Mouse (Mus musculus) forebrain, embryonic 14.5 days (tissue): ENCODE results near the gene Trappc6b. TPM values are rescaled to one million over a fixed set of nuclear protein-coding genes. Genes with fewer than 3 reads are reported as not detected.

Experiments
- ATAC-seq: fragments of 200-750 bp; cut with Nextera tagmentation; 2 replicates; pipeline ENCODE4 v1.8.0; 2017; ENCODE audit warnings: mild to moderate bottlenecking, moderate library complexity
- DNase-seq: peaks from one replicate; pipeline ENCODE4 v3.0.0-alpha.2; 2015; ENCODE audit warnings: low spot score
- H3K27ac ChIP-seq: fragments of 300-500 bp; sonication (generic); 2 replicates; pipeline ENCODE4 v1.5.1; 2014; ENCODE audit warnings: low read depth, mild to moderate bottlenecking, control low read depth, low read length, moderate library complexity
- H3K27me3 ChIP-seq: fragments of 300-500 bp; sonication (generic); replicated peaks from 2 replicates; pipeline ENCODE4 v1.6.1; 2014; ENCODE audit warnings: low read length, control low read depth, mixed read lengths; ENCODE audit not compliant: control insufficient read depth, insufficient read depth
- H3K36me3 ChIP-seq: fragments of 300-500 bp; sonication (generic); 2 replicates; pipeline ENCODE4 v1.6.1; 2014; ENCODE audit warnings: low read length, control low read depth; ENCODE audit not compliant: control insufficient read depth, insufficient read depth
- H3K4me1 ChIP-seq: fragments of 300-500 bp; sonication (generic); 2 replicates; pipeline ENCODE4 v1.6.1; 2014; ENCODE audit warnings: antibody characterized with exemption, low read length, control low read depth; ENCODE audit not compliant: control insufficient read depth, insufficient read depth
- H3K4me2 ChIP-seq: fragments of 300-500 bp; sonication (generic); 2 replicates; pipeline ENCODE4 v1.6.1; 2014; ENCODE audit warnings: mild to moderate bottlenecking, control low read depth, low read length
- H3K4me3 ChIP-seq: fragments of 300-500 bp; sonication (generic); 2 replicates; pipeline ENCODE4 v1.5.1; 2014; ENCODE audit warnings: low read depth, low read length, control low read depth
- H3K9ac ChIP-seq: fragments of 300-500 bp; sonication (generic); 2 replicates; pipeline ENCODE4 v1.6.1; 2014; ENCODE audit warnings: mild to moderate bottlenecking, low read length, control low read depth, moderate library complexity
- H3K9me3 ChIP-seq: fragments of 300-500 bp; sonication (generic); replicated peaks from 2 replicates; pipeline ENCODE4 v1.6.1; 2016; ENCODE audit warnings: low read length, control low read depth, mixed read lengths; ENCODE audit not compliant: control insufficient read depth
- WGBS: fragments of 180-500 bp; shearing (Covaris S2); extraction: QIAGEN DNeasy Blood & Tissue Kit; methylation state at CpG from one replicate; pipeline ENCODE4 v1.1.7; 2014; 5-methylcytosine and 5-hydroxymethylcytosine counted together
- polyA plus RNA-seq: library from polyadenylated mRNA; unstranded; fragments of >200 nt; fragmentation: Nextera tagmentation; extraction: Ambion mirVana; gene quantifications from 2 replicates; pipeline ENCODE4 v1.2.1, GENCODE M21; 2014

Trappc6b gene
- polyA plus RNA-seq, 1 experiment from 2014 or later, result 92.8 TPM

- ATAC-seq, result no peak
- no peak overlapping the region for H3K27ac ChIP-seq
- 38% methylated on average over 7 of the region's 7 CpGs for WGBS
Observed at GRCm38 (mm10) chr12:59040851-59041250, 20.4 kb downstream of the Trappc6b start.

DNA sequence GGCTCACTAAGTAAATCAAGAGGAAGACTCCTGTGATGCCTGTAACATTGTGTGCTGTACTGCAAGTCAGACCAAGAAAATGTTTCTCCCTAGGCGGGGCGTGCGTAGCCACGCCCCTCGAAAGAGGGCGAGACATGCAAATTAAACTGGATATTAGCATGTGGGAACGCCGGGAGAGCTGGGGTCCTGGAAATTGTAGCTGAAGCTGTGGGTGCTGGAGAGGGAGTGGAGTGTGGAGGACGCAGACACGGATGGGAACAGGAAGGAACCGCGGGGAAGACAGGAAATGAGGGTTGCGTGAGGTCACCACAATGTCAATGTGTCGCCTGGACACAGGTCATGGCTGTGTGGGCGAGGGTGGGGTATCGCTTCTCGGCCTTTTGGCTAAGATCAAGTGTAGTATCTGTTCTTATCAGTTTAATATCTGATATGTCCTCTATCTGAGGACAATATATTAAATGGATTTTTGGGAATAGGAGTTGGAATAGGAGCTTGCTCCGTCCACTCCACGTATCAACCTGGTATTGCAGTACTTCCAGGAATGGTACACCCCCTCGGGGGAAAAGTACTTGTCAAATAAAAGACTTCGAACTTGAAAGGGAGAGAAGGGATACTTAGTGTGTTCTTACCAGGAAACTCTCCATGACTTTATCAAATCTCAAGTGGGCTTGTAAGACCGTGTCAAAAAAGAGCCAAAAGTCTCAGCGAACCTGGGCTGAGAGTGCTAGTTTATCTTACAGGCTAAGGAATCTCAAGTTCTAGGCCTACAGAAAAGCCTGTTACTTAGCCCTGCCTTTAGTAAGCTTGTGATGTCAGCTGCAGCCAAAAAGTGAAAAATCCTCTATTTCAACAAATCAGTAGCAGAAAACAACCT lies 21.1 kb downstream of the Trappc6b start:
- Histone ChIP-seq H3K27ac (no peak overlapping the region), H3K4me3 (no peak overlapping the region), H3K9me3 (no peaks in the 10 kb centered on the region), H3K4me1 (no peaks in the 10 kb centered on the region; the same call in 1 of the 2 replicates), H3K9ac (no peak overlapping the region), H3K36me3 (peaks cover 24% of the 10 kb centered on the region), H3K27me3 (no peaks in the 10 kb centered on the region), H3K4me2 (no peak overlapping the region)
- peak; percentile 86 for ATAC-seq
- DNase-seq, result peak; percentile 59
- 4% methylated on average over 23 of the region's 23 CpGs for whole genome bisulfite sequencing

More at GRCm38 (mm10) chr12:59040851-59041250, 20.4 kb downstream of the Trappc6b start:
- H3K4me1 ChIP-seq, result no peaks in the 10 kb centered on the region; the same call in 1 of the 2 replicates
- H3K9me3 ChIP-seq, result no peaks in the 10 kb centered on the region
- H3K4me2 ChIP-seq, result no peak overlapping the region
- no peak for DNase-seq
- H3K36me3 ChIP-seq, result peaks cover 30% of the 10 kb centered on the region
- no peak overlapping the region for H3K9ac ChIP-seq
- H3K27me3 ChIP-seq, result no peaks in the 10 kb centered on the region
- no peak overlapping the region for H3K4me3 ChIP-seq

DNA sequence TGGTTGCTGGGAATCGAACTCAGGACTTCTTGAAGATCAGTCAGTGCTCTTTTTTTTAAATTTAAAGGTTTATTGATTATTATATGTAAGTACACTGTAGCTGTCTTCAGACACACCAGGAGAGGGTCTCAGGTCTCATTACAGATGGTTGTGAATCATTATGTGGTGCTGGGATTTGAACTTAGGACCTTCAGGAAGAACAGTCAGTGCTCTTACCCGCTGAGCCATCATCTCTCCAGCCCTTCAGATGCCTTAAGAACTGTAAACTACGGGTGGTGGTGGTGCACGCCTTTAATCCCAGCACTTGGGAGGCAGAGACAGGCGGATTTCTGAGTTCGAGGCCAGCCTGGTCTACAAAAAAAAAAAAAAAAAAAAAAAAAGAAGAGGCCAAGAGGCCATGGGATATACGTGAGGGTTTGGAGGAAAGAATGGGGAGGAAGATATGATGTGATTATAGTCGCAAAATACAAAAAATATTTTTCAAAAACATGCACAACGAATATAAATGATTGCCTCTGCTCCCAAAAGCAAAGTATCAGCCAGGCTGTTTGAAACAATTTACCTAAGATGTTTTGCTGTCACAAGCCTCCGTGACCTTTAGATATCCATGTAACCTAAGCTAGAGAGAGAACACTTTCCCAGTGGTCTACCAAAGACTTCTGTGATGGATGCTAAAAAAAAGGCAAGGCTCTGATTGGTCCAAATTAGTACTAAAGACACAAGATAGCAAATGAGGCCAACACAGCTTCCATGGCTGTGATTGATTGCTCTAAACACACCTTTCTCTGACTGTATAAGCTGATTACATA lies 21.9 kb downstream of the Trappc6b start:
- H3K9ac ChIP-seq, result no peak overlapping the region
- ATAC-seq (no peak; the same call in 1 of the 2 replicates), DNase-seq (no peak)
- H3K27me3 ChIP-seq, result no peaks in the 10 kb centered on the region
- H3K9me3 ChIP-seq, result no peaks in the 10 kb centered on the region
- peaks cover 20% of the 10 kb centered on the region for H3K36me3 ChIP-seq
- H3K4me1 ChIP-seq, result no peaks in the 10 kb centered on the region; the same call in 1 of the 2 replicates
- no peak overlapping the region for H3K4me3 ChIP-seq
- no peak overlapping the region for H3K4me2 ChIP-seq
- H3K27ac ChIP-seq, result no peak overlapping the region
- WGBS, result 66% methylated on average over 10 of the region's 10 CpGs

GRCm38 (mm10) chr12:59032101-59032500 lies 29.2 kb downstream of the Trappc6b start:
- ATAC-seq (no peak), DNase-seq (no peak)
- H3K27me3 ChIP-seq, result no peaks in the 10 kb centered on the region
- no peaks in the 10 kb centered on the region for H3K9me3 ChIP-seq
- H3K27ac ChIP-seq, result no peak overlapping the region
- no peak overlapping the region for H3K4me2 ChIP-seq
- 66% methylated on average over 5 of the region's 5 CpGs for WGBS
- H3K4me1 ChIP-seq, result no peaks in the 10 kb centered on the region
- peaks cover 12% of the 10 kb centered on the region for H3K36me3 ChIP-seq
- H3K9ac ChIP-seq, result no peak overlapping the region
- H3K4me3 ChIP-seq, result no peak overlapping the region

DNA sequence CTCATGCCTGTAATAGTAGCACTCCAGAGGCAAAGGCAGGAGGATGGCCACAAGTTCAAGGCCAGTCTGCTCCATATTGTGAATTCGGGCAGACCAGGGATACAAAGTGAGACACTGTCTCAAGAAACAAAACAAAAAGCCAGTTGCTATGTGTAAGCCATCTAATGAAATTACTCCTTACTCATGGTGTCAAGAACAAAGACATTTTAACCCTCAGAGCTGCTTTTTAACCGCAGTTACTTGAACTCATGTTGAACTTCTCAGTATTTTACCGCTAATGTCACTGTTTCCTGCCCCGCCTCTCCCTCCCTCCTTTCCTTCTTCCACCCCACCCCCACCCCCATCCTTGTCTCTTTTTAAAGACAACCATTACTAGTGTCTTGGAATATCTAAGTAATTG lies 40.0 kb downstream of the Trappc6b start:
- WGBS, result 91% methylated on average over 4 of the region's 4 CpGs
- Histone ChIP-seq H3K4me3 (no peak overlapping the region), H3K9me3 (no peaks in the 10 kb centered on the region), H3K4me2 (no peak overlapping the region), H3K36me3 (peaks cover 42% of the 10 kb centered on the region), H3K9ac (no peak overlapping the region), H3K27ac (no peak overlapping the region), H3K27me3 (no peaks in the 10 kb centered on the region), H3K4me1 (no peaks in the 10 kb centered on the region)
- ATAC-seq (no peak), DNase-seq (no peak)

DNA sequence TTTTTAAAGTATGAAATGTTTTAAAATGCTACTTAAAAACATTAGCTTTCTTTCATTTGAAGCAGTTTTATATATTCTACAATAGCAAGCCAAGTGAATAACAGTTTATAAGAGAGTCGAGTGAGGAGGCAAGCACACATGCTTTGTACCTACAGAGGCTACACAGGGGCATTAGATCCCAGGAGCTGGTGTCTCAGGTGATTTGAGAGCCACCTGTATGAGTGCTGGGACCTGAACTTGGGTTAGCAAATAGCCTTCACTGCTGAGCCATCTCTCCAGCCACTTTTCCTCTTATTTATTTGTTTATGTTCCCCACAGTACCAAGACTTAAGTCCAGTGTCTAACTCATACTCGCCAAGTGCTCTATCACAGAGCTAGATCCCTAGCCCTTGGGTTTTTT lies 41.4 kb downstream of the Trappc6b start:
- Histone ChIP-seq H3K27ac (no peak overlapping the region), H3K36me3 (peaks cover 37% of the 10 kb centered on the region), H3K4me2 (no peak overlapping the region), H3K27me3 (no peaks in the 10 kb centered on the region), H3K4me3 (no peak overlapping the region), H3K9me3 (no peaks in the 10 kb centered on the region), H3K9ac (no peak overlapping the region), H3K4me1 (no peaks in the 10 kb centered on the region)
- DNase-seq, result no peak
- ATAC-seq, result no peak
- WGBS, result 88% methylated on average over 2 of the region's 2 CpGs

DNA sequence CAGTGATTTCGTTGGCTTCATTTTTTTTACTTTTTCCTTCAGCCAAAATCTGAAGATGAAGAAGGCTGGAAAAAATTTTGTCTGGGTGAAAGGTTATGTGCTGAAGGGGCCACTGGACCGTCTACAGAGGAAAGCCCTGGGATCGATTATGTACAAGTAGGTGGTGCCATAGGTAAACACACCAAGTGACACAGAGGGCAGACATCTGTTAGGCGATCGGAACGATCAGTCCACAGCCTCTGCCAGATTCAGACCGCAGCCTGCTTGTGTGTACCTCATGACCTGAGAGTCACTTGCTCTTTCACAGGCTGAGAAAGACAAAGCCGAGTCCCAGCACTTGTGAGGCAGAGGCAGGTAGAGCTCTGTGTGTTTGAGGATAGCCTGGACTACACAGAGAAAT lies 43.3 kb downstream of the Trappc6b start:
- DNase-seq, result no peak
- ATAC-seq, result no peak
- no peak overlapping the region for H3K4me3 ChIP-seq
- WGBS, result 95% methylated on average over 8 of the region's 8 CpGs
- H3K27me3 ChIP-seq, result no peaks in the 10 kb centered on the region
- no peaks in the 10 kb centered on the region for H3K9me3 ChIP-seq
- H3K36me3 ChIP-seq, result peaks cover 29% of the 10 kb centered on the region
- H3K4me1 ChIP-seq, result 0 out of 2 replicates have a peak, but pooled peaks cover 2% of the 10 kb centered on the region
- no peak overlapping the region for H3K4me2 ChIP-seq
- no peak overlapping the region for H3K9ac ChIP-seq
- H3K27ac ChIP-seq, result no peak overlapping the region

DNA sequence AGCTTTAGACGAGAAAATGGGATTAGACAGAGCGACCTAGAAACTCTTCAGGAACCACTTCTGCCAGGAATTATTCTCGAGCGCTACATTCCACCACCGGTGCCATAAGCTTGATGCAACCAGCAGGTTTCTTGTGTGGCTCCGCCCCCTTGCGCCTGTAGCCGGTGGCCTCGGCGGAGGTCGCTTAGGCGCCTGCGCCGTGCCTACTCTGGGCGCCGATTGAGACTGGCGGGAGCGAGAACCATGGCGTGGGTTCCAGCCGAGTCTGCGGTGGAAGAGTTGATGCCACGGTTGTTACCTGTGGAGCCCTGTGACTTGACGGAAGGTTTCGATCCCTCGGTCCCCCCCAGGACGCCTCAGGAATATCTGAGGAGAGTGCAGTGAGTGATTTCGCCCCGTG lies 48.0 kb downstream of the Trappc6b start, which contains the start of gene Gemin2:
Gemin2 (plus strand) TSS at position 160 of the 400 bp plus-strand sequence.
- Histone ChIP-seq H3K9ac (peak within 1 kb of the TSS; percentile 71), H3K4me1 (peaks cover 4% of the 10 kb centered on the region), H3K27me3 (no peaks in the 10 kb centered on the region), H3K27ac (peak within 1 kb of the TSS; percentile 59), H3K4me2 (peak within 1 kb of the TSS; percentile 79), H3K4me3 (peak within 1 kb of the TSS; percentile 58), H3K36me3 (peaks cover 11% of the 10 kb centered on the region), H3K9me3 (no peaks in the 10 kb centered on the region)
- ATAC-seq (peak; percentile 70), DNase-seq (peak; percentile 94)
- WGBS, result under 1% methylated on average over 28 of the region's 28 CpGs
